Mouse (Mus musculus) erythroblast, embryonic 14.5 days (primary cell): ENCODE measurements at regions not wholly inside any gene's neighbourhood (a gene's known extent, or its start where the extent isn't known, plus 50 kb on each side); places are given as distances from the start of the nearest gene placed in this dataset.

Experiments
- H3K27me3 ChIP-seq: 2 replicates; pipeline ENCODE4 v1.6.1; 2012; ENCODE audit warnings: inconsistent platforms; ENCODE audit not compliant: control insufficient read depth
- H3K36me3 ChIP-seq: 2 replicates; pipeline ENCODE4 v1.6.1; 2012; ENCODE audit warnings: mild to moderate bottlenecking, inconsistent platforms; ENCODE audit not compliant: control insufficient read depth
- H3K4me1 ChIP-seq: 2 replicates; pipeline ENCODE4 v1.6.1; 2012; ENCODE audit warnings: inconsistent platforms; ENCODE audit not compliant: control insufficient read depth
- H3K4me3 ChIP-seq: replicated peaks from 2 replicates; pipeline ENCODE3; 2012; ENCODE audit warnings: moderate library complexity, mild to moderate bottlenecking, inconsistent platforms
- H3K9me3 ChIP-seq: 2 replicates; pipeline ENCODE4 v1.6.1; 2012; ENCODE audit warnings: low read length, inconsistent platforms, mixed read lengths; ENCODE audit not compliant: control insufficient read depth
- GATA1 ChIP-seq: IDR thresholded peaks from 2 replicates; pipeline ENCODE4 v1.6.1; 2012; ENCODE audit warnings: low read length, inconsistent platforms, mixed read lengths
- TAL1 ChIP-seq: IDR thresholded peaks from 3 replicates; pipeline ENCODE4 v1.6.1; 2012; ENCODE audit warnings: low read length, inconsistent platforms, mixed read lengths

- Histone ChIP-seq H3K4me3 (no peak overlapping the region), H3K4me1 (no peaks in the 10 kb centered on the region)
- TF ChIP-seq GATA1 (no peak), TAL1 (no peak)
Observed at GRCm38 (mm10) chr15:52232442-52232841, 1652.3 kb upstream of the Gm7489 start.

GRCm38 (mm10) chr15:52236220-52236619, 1648.5 kb upstream of the Gm7489 start:
- Histone ChIP-seq H3K27me3 (no peaks in the 10 kb centered on the region), H3K4me3 (no peak overlapping the region), H3K36me3 (no peaks in the 10 kb centered on the region), H3K9me3 (no peaks in the 10 kb centered on the region), H3K4me1 (no peaks in the 10 kb centered on the region)
- TF ChIP-seq GATA1 (no peak), TAL1 (no peak)

More at GRCm38 (mm10) chr15:52232442-52232841, 1652.3 kb upstream of the Gm7489 start:
- Histone ChIP-seq H3K36me3 (no peaks in the 10 kb centered on the region), H3K27me3 (no peaks in the 10 kb centered on the region), H3K9me3 (no peaks in the 10 kb centered on the region)

GRCm38 (mm10) chr15:52242890-52243289, 1641.8 kb upstream of the Gm7489 start:
- Histone ChIP-seq H3K27me3 (no peaks in the 10 kb centered on the region), H3K36me3 (no peaks in the 10 kb centered on the region), H3K9me3 (no peaks in the 10 kb centered on the region), H3K4me3 (no peak overlapping the region), H3K4me1 (no peaks in the 10 kb centered on the region)
- no peak for TF ChIP-seq GATA1
- no peak for TF ChIP-seq TAL1
